Mouse (Mus musculus) heart, postnatal 25 days (tissue): ENCODE data around the gene Efna4. TPM values are rescaled to one million over a fixed set of nuclear protein-coding genes. Genes with fewer than 3 reads are reported as not detected.

Source experiments
- DNase-seq: peaks from one replicate; pipeline ENCODE4 v3.0.0; 2022; ENCODE audit warnings: low spot score
- intact Hi-C: fragments of 180-260 bp; cut with DNase I; formaldehyde crosslinking; loops from one replicate; pipeline ENCODE4 v1.15.1; 2025
- total RNA-seq, 2 experiments: library from RNA; stranded (reverse); gene quantifications; 2 replicates each; pipeline ENCODE4 v1.2.3; 2021

The Efna4 gene
- total RNA-seq, 2 experiments from 2014 or later = 0.31 to 0.47 TPM

- DNase-seq = no peak
- intact Hi-C loops = loop anchor here (10.0 kb wide), 1 partner anchor 348 kb away; no protein-coding TSS in a partner anchor
Measured at GRCm38 (mm10) chr3:89337062-89337720, 637 bp downstream of the Efna4 start.

- intact Hi-C loops = loop anchor here (10.0 kb wide), 1 partner anchor 348 kb away; no protein-coding TSS in a partner anchor
- DNase-seq = no peak
Measured at GRCm38 (mm10) chr3:89336529-89336928, 1.3 kb downstream of the Efna4 start.

- intact Hi-C loops = loop anchor here (10.0 kb wide), 1 partner anchor 352 kb away; no protein-coding TSS in a partner anchor
- no peak for DNase-seq
Measured at GRCm38 (mm10) chr3:89333053-89333452, 4.8 kb downstream of the Efna4 start.

GRCm38 (mm10) chr3:89332476-89332875 is 5.4 kb downstream of the Efna4 start:
- intact Hi-C loops = loop anchor here (10.0 kb wide), 1 partner anchor 352 kb away; no protein-coding TSS in a partner anchor
- no peak for DNase-seq

- intact Hi-C loops = loop anchor here (10.0 kb wide), 1 partner anchor 353 kb away; no protein-coding TSS in a partner anchor
- no peak for DNase-seq
Measured at GRCm38 (mm10) chr3:89332013-89332412, 5.8 kb downstream of the Efna4 start.

- DNase-seq = no peak
- intact Hi-C loops = loop anchor here (10.0 kb wide), 1 partner anchor 353 kb away; no protein-coding TSS in a partner anchor
Measured at GRCm38 (mm10) chr3:89331561-89331960, 6.3 kb downstream of the Efna4 start.

GRCm38 (mm10) chr3:89330948-89331347 is 6.9 kb downstream of the Efna4 start:
- intact Hi-C loops = loop anchor here (10.0 kb wide), 1 partner anchor 354 kb away; no protein-coding TSS in a partner anchor
- DNase-seq = no peak

- no peak for DNase-seq
- intact Hi-C loops = loop anchor here (10.0 kb wide), 1 partner anchor 354 kb away; no protein-coding TSS in a partner anchor
Measured at GRCm38 (mm10) chr3:89330346-89330745, 7.5 kb downstream of the Efna4 start.

GRCm38 (mm10) chr3:89328623-89329022 is 9.2 kb downstream of the Efna4 start:
- DNase-seq = no peak
- intact Hi-C loops = no loop called here

GRCm38 (mm10) chr3:89327371-89327870 is 10.4 kb downstream of the Efna4 start:
- DNase-seq = no peak
- intact Hi-C loops = no loop called here

GRCm38 (mm10) chr3:89325882-89326281 is 11.9 kb downstream of the Efna4 start:
- intact Hi-C loops = no loop called here
- DNase-seq = no peak

- intact Hi-C loops = no loop called here
- DNase-seq = peak; percentile 46
Measured at GRCm38 (mm10) chr3:89322514-89323165, 15.2 kb downstream of the Efna4 start, which contains the start of gene Efna3. Efna3 (minus strand) TSS chr3:89322965.

- DNase-seq = no peak
- intact Hi-C loops = no loop called here
Measured at GRCm38 (mm10) chr3:89322131-89322500, 15.7 kb downstream of the Efna4 start.

GRCm38 (mm10) chr3:89321183-89322130 is 16.4 kb downstream of the Efna4 start:
- no peak for DNase-seq
- intact Hi-C loops = loop anchor here (1.0 kb wide), 1 partner anchor 14 kb away; no protein-coding TSS in a partner anchor

- intact Hi-C loops = loop anchor here (1.0 kb wide), 1 partner anchor 15 kb away; no protein-coding TSS in a partner anchor
- DNase-seq = no peak
Measured at GRCm38 (mm10) chr3:89320581-89321182, 17.1 kb downstream of the Efna4 start.

- DNase-seq = no peak
- intact Hi-C loops = no loop called here
Measured at GRCm38 (mm10) chr3:89319591-89320350, 18.1 kb downstream of the Efna4 start.

- intact Hi-C loops = no loop called here
- DNase-seq = no peak
Measured at GRCm38 (mm10) chr3:89318971-89319590, 18.7 kb downstream of the Efna4 start.

- DNase-seq = no peak
- intact Hi-C loops = no loop called here
Measured at GRCm38 (mm10) chr3:89318316-89318715, 19.5 kb downstream of the Efna4 start.
